Mouse (Mus musculus) liver, embryonic 11.5 days (tissue): ENCODE measurements around the gene Slc8a3. TPM values are rescaled to one million over a fixed set of nuclear protein-coding genes. Genes with fewer than 3 reads are reported as not detected.

ENCODE experiments used
- ATAC-seq: fragments of 200-750 bp; cut with Nextera tagmentation; replicated peaks from 2 replicates; pipeline ENCODE4 v1.8.0; 2017; ENCODE audit warnings: moderate number of reproducible peaks, mild to moderate bottlenecking, moderate TSS enrichment, moderate library complexity; ENCODE audit not compliant: low FRiP score
- DNase-seq: peaks from one replicate; pipeline ENCODE4 v3.0.0-alpha.2; 2017; ENCODE audit warnings: low spot score
- H3K27ac ChIP-seq: fragments of 300-500 bp; sonication (generic); 2 replicates; pipeline ENCODE4 v1.5.1; 2014; ENCODE audit warnings: mild to moderate bottlenecking, low read depth, low read length, control low read depth
- H3K27me3 ChIP-seq: fragments of 300-500 bp; sonication (generic); replicated peaks from 2 replicates; pipeline ENCODE4 v1.6.1; 2014; ENCODE audit warnings: low read length, mixed read lengths; ENCODE audit not compliant: control insufficient read depth, insufficient read depth
- H3K36me3 ChIP-seq: fragments of 300-500 bp; sonication (generic); 2 replicates; pipeline ENCODE4 v1.6.1; 2014; ENCODE audit warnings: mild to moderate bottlenecking, low read length, moderate library complexity, mixed read lengths; ENCODE audit not compliant: control insufficient read depth, insufficient read depth
- H3K4me1 ChIP-seq: fragments of 300-500 bp; sonication (generic); replicated peaks from 2 replicates; pipeline ENCODE4 v1.6.1; 2014; ENCODE audit warnings: low read length, mixed read lengths; ENCODE audit not compliant: control insufficient read depth, insufficient read depth
- H3K4me2 ChIP-seq: fragments of 300-500 bp; sonication (generic); 2 replicates; pipeline ENCODE4 v1.6.1; 2014; ENCODE audit warnings: mild to moderate bottlenecking, control low read depth, moderate library complexity
- H3K4me3 ChIP-seq: fragments of 300-500 bp; sonication (generic); 2 replicates; pipeline ENCODE4 v1.5.1; 2014; ENCODE audit warnings: low read depth, low read length, control low read depth
- H3K9ac ChIP-seq: fragments of 300-500 bp; sonication (generic); 2 replicates; pipeline ENCODE4 v1.6.1; 2014; ENCODE audit warnings: low read depth, low read length, control low read depth
- H3K9me3 ChIP-seq: fragments of 300-500 bp; sonication (generic); 2 replicates; pipeline ENCODE4 v1.6.1; 2016; ENCODE audit warnings: low read length, inconsistent platforms, mixed read lengths; ENCODE audit not compliant: control insufficient read depth
- WGBS: fragments of 180-500 bp; shearing (Covaris S2); extraction: QIAGEN DNeasy Blood & Tissue Kit; methylation state at CpG from one replicate; pipeline ENCODE4 v1.1.7; 2014; 5-methylcytosine and 5-hydroxymethylcytosine counted together
- polyA plus RNA-seq: library from polyadenylated mRNA; unstranded; fragments of >200 nt; fragmentation: Nextera tagmentation; extraction: Ambion mirVana; gene quantifications from 2 replicates; pipeline ENCODE4 v1.2.1, GENCODE M21; 2014

The Slc8a3 gene
- polyA plus RNA-seq, 1 experiment from 2014 or later, result 0.30 TPM

- no peak for DNase-seq
- no peaks in the 10 kb centered on the region for H3K9me3 ChIP-seq
- H3K9ac ChIP-seq, result no peak overlapping the region
- H3K4me3 ChIP-seq, result no peak overlapping the region
- 77% methylated on average over 3 of the region's 3 CpGs for WGBS
- H3K27me3 ChIP-seq, result no peaks in the 10 kb centered on the region
- H3K36me3 ChIP-seq, result no peaks in the 10 kb centered on the region
- H3K27ac ChIP-seq, result no peak overlapping the region
- ATAC-seq, result no peak
- H3K4me2 ChIP-seq, result no peak overlapping the region
- no peaks in the 10 kb centered on the region for H3K4me1 ChIP-seq
These were observed 74.8 kb downstream of the Slc8a3 start for GRCm38 (mm10) chr12:81258215-81258614.

DNA sequence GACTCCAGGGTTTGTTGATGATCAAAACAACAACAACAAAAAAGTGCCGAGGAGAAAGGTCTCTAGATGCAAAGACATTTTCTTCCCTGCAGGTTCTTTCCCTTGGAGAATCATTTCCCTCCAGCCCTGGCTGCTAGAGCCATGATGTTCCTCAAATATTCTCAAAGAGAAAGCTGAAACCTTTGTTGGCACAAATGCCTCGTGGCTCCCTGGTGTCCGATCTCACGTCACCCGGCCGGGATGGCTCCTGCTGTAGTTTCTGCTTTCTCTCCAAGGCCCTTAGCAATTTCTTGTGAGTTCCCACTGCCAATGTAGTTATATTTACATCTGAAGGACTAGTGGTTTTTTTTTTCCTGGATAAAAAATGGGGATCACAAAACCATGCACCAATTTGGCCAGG is 87.6 kb downstream of the Slc8a3 start:
- H3K9me3 ChIP-seq, result no peaks in the 10 kb centered on the region
- ATAC-seq (no peak), DNase-seq (no peak)
- H3K9ac ChIP-seq, result no peak overlapping the region
- H3K4me1 ChIP-seq, result no peaks in the 10 kb centered on the region
- no peak overlapping the region for H3K4me3 ChIP-seq
- WGBS, result 71% methylated on average over 6 of the region's 6 CpGs
- no peaks in the 10 kb centered on the region for H3K36me3 ChIP-seq
- H3K27ac ChIP-seq, result no peak overlapping the region
- H3K27me3 ChIP-seq, result no peaks in the 10 kb centered on the region
- H3K4me2 ChIP-seq, result no peak overlapping the region

GRCm38 (mm10) chr12:81244954-81245353 is 88.0 kb downstream of the Slc8a3 start:
- no peak overlapping the region for H3K9ac ChIP-seq
- 76% methylated on average over 7 of the region's 7 CpGs for WGBS
- no peak overlapping the region for H3K27ac ChIP-seq
- H3K4me3 ChIP-seq, result no peak overlapping the region
- no peaks in the 10 kb centered on the region for H3K9me3 ChIP-seq
- DNase-seq (no peak), ATAC-seq (no peak)
- no peaks in the 10 kb centered on the region for H3K27me3 ChIP-seq
- H3K4me1 ChIP-seq, result no peaks in the 10 kb centered on the region
- H3K4me2 ChIP-seq, result no peak overlapping the region
- no peaks in the 10 kb centered on the region for H3K36me3 ChIP-seq

DNA sequence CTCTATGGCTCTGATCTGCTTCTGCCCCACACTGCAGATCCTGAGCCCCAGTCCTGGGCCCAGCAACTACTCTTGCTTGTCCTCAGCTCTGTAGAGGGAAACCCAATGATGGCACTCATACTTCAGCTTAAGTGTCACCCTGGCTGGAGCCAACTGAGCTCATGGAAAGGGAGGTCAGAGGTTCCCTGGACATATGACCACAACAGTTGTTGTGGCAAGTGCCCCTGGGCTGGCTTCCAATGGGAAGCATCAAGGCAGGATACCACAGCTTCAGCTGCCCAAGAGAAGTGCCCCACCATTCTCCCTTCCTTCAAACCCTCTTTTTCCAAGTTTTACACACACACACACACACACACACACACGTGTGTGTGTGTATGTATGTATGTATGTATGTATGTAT is 88.5 kb downstream of the Slc8a3 start:
- Histone ChIP-seq H3K27me3 (no peaks in the 10 kb centered on the region), H3K4me2 (no peak overlapping the region), H3K4me1 (no peaks in the 10 kb centered on the region), H3K9ac (no peak overlapping the region), H3K27ac (no peak overlapping the region), H3K36me3 (no peaks in the 10 kb centered on the region), H3K4me3 (no peak overlapping the region), H3K9me3 (no peaks in the 10 kb centered on the region)
- DNase-seq (no peak), ATAC-seq (no peak)
- 55% methylated on average over 1 of the region's 1 CpGs for WGBS

DNA sequence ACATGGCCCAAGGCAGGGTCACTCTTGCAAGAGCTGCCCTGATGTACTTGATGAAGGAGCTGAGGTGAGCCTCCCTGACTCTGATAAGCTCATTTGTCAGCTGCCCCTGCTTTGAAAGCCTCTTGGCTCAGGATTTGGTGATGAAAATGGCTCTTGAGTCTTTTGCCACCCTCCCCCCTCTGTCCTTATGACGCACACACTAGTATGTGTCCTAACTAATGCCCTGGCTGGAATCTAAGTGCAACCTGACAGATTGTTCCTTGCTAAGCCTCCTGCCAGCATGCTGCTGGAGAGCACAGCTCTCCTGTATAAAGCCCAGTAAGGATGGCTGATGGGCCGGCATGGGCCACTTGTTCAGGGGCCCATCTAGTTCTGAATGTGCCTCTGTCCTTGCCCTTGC is 91.3 kb downstream of the Slc8a3 start:
- Histone ChIP-seq H3K36me3 (no peaks in the 10 kb centered on the region), H3K27ac (no peak overlapping the region), H3K4me3 (no peak overlapping the region), H3K27me3 (no peaks in the 10 kb centered on the region), H3K4me2 (no peak overlapping the region), H3K9me3 (no peaks in the 10 kb centered on the region), H3K4me1 (no peaks in the 10 kb centered on the region), H3K9ac (no peak overlapping the region)
- no peak for DNase-seq
- no peak for ATAC-seq
- 75% methylated on average over 2 of the region's 2 CpGs for WGBS

- Histone ChIP-seq H3K36me3 (no peaks in the 10 kb centered on the region), H3K4me2 (no peak overlapping the region), H3K4me1 (no peaks in the 10 kb centered on the region), H3K27me3 (no peaks in the 10 kb centered on the region), H3K27ac (no peak overlapping the region), H3K4me3 (no peak overlapping the region), H3K9ac (no peak overlapping the region), H3K9me3 (no peaks in the 10 kb centered on the region)
- DNase-seq (no peak), ATAC-seq (no peak)
- WGBS, result 66% methylated on average over 4 of the region's 4 CpGs
These were observed 91.9 kb downstream of the Slc8a3 start for GRCm38 (mm10) chr12:81241096-81241495.

- ATAC-seq, result no peak
- H3K4me2 ChIP-seq, result no peak overlapping the region
- H3K36me3 ChIP-seq, result no peaks in the 10 kb centered on the region
- no peak overlapping the region for H3K27ac ChIP-seq
- H3K9ac ChIP-seq, result no peak overlapping the region
- no peak for DNase-seq
- H3K27me3 ChIP-seq, result no peaks in the 10 kb centered on the region
- H3K9me3 ChIP-seq, result no peaks in the 10 kb centered on the region
- H3K4me3 ChIP-seq, result no peak overlapping the region
- WGBS, result 82% methylated on average over 1 of the region's 1 CpGs
- H3K4me1 ChIP-seq, result no peaks in the 10 kb centered on the region
These were observed 95.8 kb downstream of the Slc8a3 start for GRCm38 (mm10) chr12:81237158-81237557.

- H3K36me3 ChIP-seq, result no peaks in the 10 kb centered on the region
- 75% methylated on average over 10 of the region's 10 CpGs for WGBS
- no peak overlapping the region for H3K4me2 ChIP-seq
- ATAC-seq (no peak), DNase-seq (no peak)
- no peaks in the 10 kb centered on the region for H3K9me3 ChIP-seq
- H3K4me1 ChIP-seq, result no peaks in the 10 kb centered on the region
- H3K27me3 ChIP-seq, result no peaks in the 10 kb centered on the region
- H3K9ac ChIP-seq, result no peak overlapping the region
- no peak overlapping the region for H3K27ac ChIP-seq
- no peak overlapping the region for H3K4me3 ChIP-seq
These were observed 97.3 kb downstream of the Slc8a3 start for GRCm38 (mm10) chr12:81235456-81236330.

DNA sequence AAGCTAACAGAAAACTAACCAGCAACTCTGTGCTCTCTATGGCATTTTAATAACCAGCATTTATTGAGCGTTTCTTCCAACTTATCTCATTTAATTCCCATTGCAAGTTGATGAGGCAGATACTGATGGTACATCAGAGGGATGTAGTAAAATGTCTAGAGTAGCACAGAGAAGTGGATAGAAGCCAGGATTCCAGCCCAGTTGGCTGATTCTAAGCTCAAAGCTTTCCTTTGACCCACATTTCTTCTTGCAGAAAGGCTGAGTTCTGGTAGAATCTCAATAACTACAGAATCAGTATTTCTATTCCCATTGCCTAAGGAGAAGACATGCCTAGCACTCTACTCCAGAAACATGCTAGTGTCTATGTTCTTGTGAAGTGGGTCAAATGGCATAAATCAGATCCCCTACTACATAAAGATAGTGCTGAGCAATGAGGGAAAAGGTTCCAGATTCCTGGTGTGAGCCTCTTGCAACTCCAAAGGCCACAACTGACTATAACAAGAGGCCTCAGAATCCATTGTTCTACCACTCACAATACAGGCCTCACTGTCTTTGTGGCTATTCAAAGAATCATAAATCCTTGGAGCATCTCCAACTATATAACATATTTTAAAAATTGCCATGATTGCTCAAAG is 99.1 kb downstream of the Slc8a3 start:
- 74% methylated on average over 1 of the region's 1 CpGs for WGBS
- H3K27me3 ChIP-seq, result no peaks in the 10 kb centered on the region
- no peaks in the 10 kb centered on the region for H3K4me1 ChIP-seq
- no peak overlapping the region for H3K9ac ChIP-seq
- H3K4me3 ChIP-seq, result no peak overlapping the region
- no peak overlapping the region for H3K27ac ChIP-seq
- no peak for DNase-seq
- H3K4me2 ChIP-seq, result no peak overlapping the region
- no peak for ATAC-seq
- no peaks in the 10 kb centered on the region for H3K36me3 ChIP-seq
- no peaks in the 10 kb centered on the region for H3K9me3 ChIP-seq
